Mouse (Mus musculus) erythroblast, embryonic 14.5 days (primary cell): ENCODE data around the gene Trim67.

ENCODE experiments used
- GATA1 ChIP-seq: IDR thresholded peaks from 2 replicates; pipeline ENCODE4 v1.6.1; 2012; ENCODE audit warnings: low read length, inconsistent platforms, mixed read lengths
- TAL1 ChIP-seq: IDR thresholded peaks from 3 replicates; pipeline ENCODE4 v1.6.1; 2012; ENCODE audit warnings: low read length, inconsistent platforms, mixed read lengths

GRCm38 (mm10) chr8:124872081-124872480 is 79.2 kb downstream of the Trim67 start:
- TF ChIP-seq GATA1 (no peak), TAL1 (no peak)
